Mouse (Mus musculus) frontal cortex, postnatal 25 days (tissue): Measurements from ENCODE around the gene Slc17a5.
"Not testable (repeated sequence)": the region's sequence is repeated elsewhere in the genome, so short reads cannot be mapped to it uniquely, and the experiment has no call there.

Experiments
- DNase-seq, 2 experiments: peaks; one replicate each; pipeline ENCODE4 v3.0.0; 2022; ENCODE audit warnings: low spot score in 2 of 2

The Slc17a5 gene

GRCm38 (mm10) chr9:78520127-78520779 lies 67.6 kb downstream of the Slc17a5 start:
- DNase-seq, result no peak

- not testable (repeated sequence) for DNase-seq
These were observed 70.6 kb downstream of the Slc17a5 start for GRCm38 (mm10) chr9:78517237-78517636.

GRCm38 (mm10) chr9:78516125-78516524 lies 71.7 kb downstream of the Slc17a5 start:
- DNase-seq, result no peak

DNA sequence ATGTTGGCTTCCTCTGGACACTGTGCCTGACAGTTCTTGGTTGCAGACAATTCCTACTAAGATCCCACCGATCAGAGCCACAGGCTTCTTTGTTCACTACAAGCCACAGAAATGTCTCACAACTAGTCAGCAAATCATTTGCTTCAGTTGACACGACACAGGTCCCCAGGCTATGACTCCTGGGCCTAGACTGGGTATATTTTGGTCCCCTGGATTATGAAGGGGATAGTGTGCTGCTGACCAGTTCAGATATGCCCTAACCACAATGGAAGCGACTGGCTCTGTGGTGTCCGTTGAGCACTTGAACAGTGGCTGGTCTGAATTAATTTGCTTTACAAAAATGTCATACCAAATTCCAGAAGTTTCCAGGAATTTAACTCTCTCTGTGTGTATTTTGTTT lies 73.2 kb downstream of the Slc17a5 start:
- no peak for DNase-seq

DNA sequence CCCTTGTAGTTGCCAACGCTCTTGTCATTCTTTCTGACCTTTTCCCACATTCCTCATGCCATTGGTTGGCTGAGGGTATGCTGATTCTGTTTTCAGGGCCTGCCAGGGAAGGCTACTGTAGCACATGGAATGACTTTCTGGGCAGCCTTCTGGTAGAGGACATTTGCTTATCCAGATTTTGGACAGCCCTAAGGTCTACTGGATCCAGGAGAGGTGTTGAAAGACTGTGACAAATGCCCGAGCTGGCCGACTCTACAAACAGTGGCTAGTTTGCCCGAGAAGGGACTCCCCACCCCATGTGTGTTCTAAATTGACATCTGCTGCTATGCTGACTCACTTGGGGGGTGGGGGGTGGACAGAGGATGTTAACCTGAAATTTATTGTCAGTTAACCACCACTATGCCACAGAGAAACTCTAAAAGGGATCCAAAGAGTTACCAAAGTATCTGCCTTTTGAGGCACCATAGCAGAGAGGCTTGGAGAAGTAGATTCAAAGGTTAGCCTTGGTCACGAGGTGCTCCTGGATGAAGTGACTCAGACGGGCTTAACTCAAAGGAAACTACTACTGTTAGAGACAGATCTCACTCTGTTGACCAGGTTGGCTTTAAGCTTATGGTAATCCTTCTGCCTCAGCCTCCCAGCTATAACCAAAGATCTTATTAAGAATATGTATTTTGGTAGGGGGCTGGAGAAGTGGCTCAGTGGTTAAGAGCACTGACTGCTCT lies 73.9 kb downstream of the Slc17a5 start:
- DNase-seq, result no peak

GRCm38 (mm10) chr9:78511705-78512104 lies 76.1 kb downstream of the Slc17a5 start:
- no peak for DNase-seq

DNA sequence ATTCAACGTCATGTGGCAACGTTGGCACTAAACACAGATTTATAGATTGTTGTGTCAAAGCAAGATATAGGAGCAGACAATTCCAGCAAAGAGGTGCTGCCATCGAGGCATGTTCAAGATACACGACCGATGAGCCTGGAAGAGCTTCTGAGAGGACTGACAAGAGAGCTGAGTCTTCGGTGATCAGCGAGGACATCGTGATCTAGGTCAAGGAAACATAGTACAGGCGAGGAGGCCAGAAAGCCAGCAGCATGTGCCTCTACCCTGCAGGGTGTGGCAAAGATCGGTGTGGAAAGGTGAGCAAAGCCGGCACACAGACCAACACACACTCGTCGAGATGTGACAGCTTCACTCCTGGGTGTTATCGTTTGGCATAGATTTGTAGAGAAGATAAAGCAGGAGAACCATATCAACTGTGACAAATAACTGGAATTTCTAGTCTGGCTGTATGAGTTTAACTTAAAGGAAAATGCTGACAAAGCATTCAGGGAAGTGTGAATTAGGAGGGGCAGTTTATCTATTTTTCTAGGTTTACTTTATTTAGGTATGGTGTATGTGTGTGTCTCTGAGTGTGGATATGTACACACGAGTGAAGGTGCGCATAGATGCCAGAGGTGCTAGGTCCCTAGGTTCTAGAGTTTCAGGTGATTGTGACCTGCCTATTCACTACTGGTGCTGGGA lies 79.6 kb downstream of the Slc17a5 start:
- no peak for DNase-seq

DNA sequence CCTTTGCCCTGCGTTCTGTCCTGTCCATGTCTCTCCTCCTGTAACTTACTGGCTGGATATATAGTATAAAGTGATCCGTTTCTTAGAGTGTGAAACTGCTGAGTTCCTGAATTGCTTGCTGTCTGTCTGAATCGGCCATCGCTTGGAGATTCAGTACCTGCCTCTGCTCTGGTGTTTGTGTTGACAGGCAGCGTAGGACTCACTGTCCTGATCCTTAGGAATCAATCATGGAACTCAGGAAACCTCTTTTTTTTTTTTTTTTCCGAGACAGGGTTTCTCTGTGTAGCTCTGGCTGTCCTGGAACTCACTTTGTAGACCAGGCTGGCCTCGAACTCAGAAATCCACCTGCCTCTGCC lies 81.1 kb downstream of the Slc17a5 start:
- DNase-seq, result no peak

DNA sequence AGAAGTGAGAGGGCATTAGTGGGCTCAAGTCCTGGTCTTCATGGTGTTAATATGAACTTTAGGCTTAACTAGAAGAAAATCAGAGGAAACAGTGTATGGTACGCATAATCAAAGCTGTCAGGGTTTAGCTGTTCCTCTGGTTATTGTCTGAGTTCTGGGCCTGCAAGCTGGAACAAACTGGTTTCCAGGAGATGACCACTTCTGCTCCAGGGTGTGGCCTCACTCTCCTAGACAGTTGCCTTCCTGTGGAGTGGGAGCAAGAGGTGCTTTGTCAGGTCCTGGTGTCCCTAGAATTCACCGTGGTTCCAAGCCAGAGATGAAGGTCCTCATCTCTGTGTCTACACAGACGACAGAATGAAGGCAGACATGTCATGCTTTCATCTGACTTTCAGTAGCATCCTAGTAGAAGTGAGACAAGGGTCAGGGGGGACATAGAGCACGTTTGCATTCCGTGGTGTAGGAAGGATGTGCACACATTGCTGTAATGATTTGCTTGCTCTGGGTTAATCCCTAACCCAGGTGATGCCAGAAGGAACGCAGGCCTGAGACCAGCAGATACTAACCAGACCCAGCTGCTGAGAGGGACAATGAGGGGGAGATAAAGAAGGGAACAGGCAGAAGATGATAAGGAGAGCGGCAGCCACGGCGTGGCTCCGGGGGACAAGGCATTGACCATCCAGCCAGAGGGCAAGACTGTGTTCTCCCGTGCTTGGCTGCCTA lies 81.7 kb downstream of the Slc17a5 start:
- no peak for DNase-seq

DNA sequence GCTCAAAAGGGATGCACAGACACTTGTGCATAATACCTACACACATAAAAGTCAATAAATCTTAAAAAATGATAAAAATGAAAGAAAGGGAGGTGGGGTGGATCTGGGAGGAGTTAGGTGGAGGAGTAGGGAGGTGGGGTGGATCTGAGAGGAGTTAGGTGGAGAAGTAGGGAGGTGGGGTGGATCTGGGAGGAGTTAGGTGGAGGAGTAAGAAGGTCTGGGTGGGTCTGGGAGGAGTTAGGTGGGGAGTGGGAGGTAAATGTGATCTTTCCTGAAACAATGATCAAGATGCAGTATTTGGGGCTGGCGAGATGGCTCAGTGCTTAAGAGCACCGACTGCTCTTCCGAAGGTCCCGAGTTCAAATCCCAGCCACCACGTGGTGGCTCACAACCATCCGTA lies 82.6 kb downstream of the Slc17a5 start:
- DNase-seq, result no peak

GRCm38 (mm10) chr9:78504679-78505078 lies 83.2 kb downstream of the Slc17a5 start:
- DNase-seq, result no peak

DNA sequence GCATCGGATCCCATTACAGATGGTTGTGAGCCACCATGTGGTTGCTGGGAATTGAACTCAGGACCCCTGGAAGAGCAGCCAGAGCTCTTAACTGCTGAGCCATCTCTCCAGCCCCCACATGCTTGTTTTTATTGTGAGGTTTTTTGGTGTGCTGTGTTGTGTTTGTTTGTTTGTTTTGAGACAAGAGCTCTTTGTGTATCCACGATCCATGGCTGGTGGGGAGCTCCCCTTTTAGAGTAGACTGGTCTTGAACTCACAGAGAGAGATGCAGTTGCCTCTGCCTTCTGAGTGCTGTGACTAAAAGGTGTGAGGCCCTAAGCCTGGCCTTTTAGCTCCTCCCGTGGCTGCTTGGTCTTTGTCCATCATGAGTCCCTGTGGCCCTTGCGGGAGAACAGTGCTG lies 83.7 kb downstream of the Slc17a5 start:
- no peak for DNase-seq

DNA sequence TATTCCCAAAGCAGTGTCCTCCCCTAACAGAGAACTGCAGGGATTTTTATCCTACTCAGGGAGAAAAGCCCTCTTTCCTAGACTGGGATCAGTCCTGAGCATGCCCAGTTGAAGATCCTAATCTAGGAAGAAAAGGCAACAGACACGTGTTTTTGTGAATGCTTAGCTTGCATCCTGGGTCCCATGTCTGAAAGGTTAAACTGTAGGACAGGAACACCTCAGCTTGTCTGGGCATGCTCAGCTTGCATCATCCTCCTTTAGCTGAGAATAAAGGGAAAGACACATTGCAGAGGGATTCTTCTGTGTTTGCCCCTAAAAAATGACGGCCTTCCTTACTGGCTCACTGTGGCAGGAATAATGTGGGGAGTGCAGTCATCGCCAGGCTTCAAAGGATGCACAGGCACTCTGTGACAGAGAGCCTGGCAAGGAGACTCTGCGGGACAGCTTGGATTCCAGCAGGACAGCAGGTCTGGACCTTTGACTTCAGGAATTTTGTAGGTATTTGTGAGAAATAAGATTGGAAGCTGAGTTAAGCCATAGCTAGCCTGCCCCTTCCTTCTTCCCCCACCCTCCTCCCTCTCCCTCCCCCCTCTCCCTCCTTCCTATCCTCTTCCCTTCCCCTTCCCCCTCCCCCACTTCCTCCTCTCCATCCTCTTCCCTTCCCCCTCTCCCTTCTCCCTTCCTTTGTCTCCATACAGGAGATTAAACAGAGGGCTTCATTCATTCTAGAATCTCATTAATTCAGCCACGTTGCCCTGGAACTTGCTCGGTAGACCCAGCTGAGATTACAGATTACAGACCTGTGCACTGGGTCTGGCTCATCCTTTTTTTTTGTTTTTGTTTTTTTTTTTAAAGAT lies 84.4 kb downstream of the Slc17a5 start:
- no peak for DNase-seq

DNA sequence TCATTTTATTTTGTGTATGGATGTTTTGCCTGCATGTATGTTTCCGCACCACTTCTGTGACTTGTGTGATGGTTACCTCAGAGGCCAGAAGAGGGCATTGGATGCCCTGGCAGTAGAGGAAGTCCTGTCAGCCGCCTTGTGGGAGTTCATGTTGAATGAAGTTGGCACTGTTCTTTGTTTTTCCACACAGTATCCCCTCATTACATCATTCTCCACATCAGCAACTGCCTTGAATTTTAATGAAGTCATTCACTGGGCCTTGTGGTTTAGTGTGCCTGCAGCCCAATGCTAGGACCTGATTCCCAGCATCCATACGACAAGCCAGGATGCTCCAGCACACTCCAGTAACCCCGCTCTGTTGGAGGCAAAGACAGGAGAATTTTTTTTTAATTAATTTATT lies 86.6 kb downstream of the Slc17a5 start:
- no peak for DNase-seq

- no peak for DNase-seq
These were observed 87.5 kb downstream of the Slc17a5 start for GRCm38 (mm10) chr9:78500386-78500785.

- no peak for DNase-seq
These were observed 94.7 kb downstream of the Slc17a5 start for GRCm38 (mm10) chr9:78493171-78493570.

- DNase-seq, result no peak
These were observed 95.6 kb downstream of the Slc17a5 start for GRCm38 (mm10) chr9:78492254-78492653.

GRCm38 (mm10) chr9:78491169-78491568 lies 96.7 kb downstream of the Slc17a5 start:
- DNase-seq, result no peak

GRCm38 (mm10) chr9:78488890-78489420 lies 98.9 kb downstream of the Slc17a5 start, which contains the start of gene Eef1a1:
Gene Eef1a1, minus strand, starts transcription at chr9:78489151.
- peak in 1 of 2 experiments; percentile 20 for DNase-seq

DNA sequence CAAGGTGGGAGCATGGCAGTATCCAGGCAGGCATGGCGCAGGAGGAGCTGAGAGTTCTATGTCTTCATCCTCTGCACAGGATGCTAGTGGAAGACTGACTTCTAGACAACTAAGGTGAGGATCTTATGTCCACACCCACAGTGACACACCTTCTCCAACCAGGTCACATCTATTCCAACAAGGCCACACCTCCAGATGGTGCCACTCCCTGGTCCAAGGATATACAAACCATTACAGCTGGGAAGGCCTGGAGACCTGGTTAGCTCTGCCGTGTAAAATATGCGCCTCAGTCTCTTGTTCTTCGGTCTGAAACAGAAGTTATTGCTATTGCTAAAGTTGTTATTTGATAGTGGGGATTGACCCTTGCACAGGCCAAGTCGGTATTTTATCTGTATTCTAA lies 99.8 kb downstream of the Slc17a5 start:
- DNase-seq, result not testable (repeated sequence)
